ENCODE assay signal across 8 mouse cellular contexts in the genomic region with DNA sequence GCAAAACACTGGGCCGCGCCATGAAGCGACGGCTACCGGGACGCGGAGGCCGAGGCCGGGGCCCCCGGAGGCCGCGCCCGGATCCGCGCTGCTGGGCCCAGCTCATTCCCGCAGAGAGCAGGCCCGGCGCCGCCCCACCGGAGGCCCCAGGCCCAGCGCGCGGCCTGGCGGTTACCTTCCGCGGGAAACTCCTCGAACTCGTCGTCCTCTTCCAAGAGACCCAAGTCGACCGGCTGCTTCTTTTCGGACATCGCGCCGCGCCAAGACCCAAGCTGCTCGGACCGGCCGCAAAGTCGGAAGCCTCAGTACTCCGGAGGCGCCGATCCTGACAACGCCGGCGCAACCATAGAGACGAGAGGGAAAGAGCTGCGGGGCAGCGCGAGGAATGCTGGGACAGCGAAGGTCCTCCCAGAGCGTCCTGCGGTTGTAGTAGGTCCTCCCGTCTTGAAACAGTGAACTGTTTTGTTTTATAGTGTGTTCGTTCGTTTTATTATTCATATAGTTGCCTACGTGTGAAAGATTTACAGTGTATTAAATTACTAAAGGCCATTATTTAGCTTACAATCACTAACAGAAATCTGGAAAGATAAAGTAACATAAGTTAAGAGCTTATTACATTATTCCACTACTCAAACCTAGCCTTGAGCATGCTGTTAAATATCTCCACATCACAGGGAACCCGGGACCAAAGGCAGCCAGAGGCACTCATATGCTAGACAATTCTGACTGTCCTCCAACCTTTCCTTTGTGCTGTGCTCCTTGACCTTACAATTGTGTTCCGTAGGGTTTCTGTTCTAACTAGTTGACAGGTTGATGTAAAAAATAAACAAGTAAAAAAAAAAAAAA. TPM values are rescaled to one million over a fixed set of nuclear protein-coding genes. Genes with fewer than 3 reads are reported as not detected.
DNase-seq lines count a peak whose midpoint lies in the region; ATAC-seq and TF ChIP-seq lines count a peak whose summit lies in the region.

A gene (minus strand): TSS at position 360 of the 846 bp plus-strand sequence.

- WGBS in forebrain, embryonic 15.5 days = 1% methylated on average over 59 of the region's 59 CpGs
- 1% methylated on average over 59 of the region's 59 CpGs for WGBS in lung, adult 2 months

- peak; percentile 76; the same call in 1 of the 2 replicates for TF ChIP-seq POLR2A in lung, adult 2 months (IDR thresholded peaks at IDR 0.05; ENCODE audit: borderline replicate concordance, extremely low read depth, low read depth, low read length)

- peak within 1 kb of the TSS; percentile 61 for H3K4me2 ChIP-seq in forebrain, embryonic 15.5 days (replicated peaks)

- no peaks in the 10 kb centered on the region for H3K9me3 ChIP-seq in ES-E14 (ENCODE audit: control insufficient read depth, insufficient read depth, low read depth, low read length)
- no peaks in the 10 kb centered on the region for H3K9me3 ChIP-seq in forebrain, embryonic 15.5 days

- peak within 1 kb of the TSS; percentile 99 for H3K9ac ChIP-seq in ES-E14 (ENCODE audit: insufficient read depth, low read depth, low read length, poor library complexity, severe bottlenecking)
- peak within 1 kb of the TSS; percentile 99 for H3K9ac ChIP-seq in forebrain, embryonic 15.5 days (replicated peaks)

- intact Hi-C loops in heart, postnatal 25 days (cut with DNase I) = loop anchor here (5.0 kb wide), 1 partner anchor 379 kb away; a partner anchor contains a TSS

- H3K27ac ChIP-seq in ES-E14 (ENCODE audit: insufficient read depth, low read depth, low read length, poor library complexity, severe bottlenecking) = peak within 1 kb of the TSS; percentile 60; the same call in 1 of the 2 replicates
- peak within 1 kb of the TSS; percentile 89 for H3K27ac ChIP-seq in forebrain, embryonic 15.5 days (replicated peaks)

- no peaks in the 10 kb centered on the region for H3K4me1 ChIP-seq in ES-E14 (ENCODE audit: control insufficient read depth in 2 of 2, insufficient read depth in 2 of 2, low read length in 2 of 2, poor library complexity in 1 of 2)
- peaks cover 24% of the 10 kb centered on the region for H3K4me1 ChIP-seq in forebrain, embryonic 15.5 days
- peaks cover 14% of the 10 kb centered on the region; the same call in 1 of the 2 replicates for H3K4me1 ChIP-seq in lung, adult 2 months (ENCODE audit: control insufficient read depth, insufficient read depth, low read length)

- peak within 1 kb of the TSS; percentile 77 to 100 for H3K4me3 ChIP-seq in ES-E14 (ENCODE audit: insufficient read depth in 1 of 2, low read depth in 1 of 2, low read length in 2 of 2, poor library complexity in 1 of 2, severe bottlenecking in 1 of 2)
- H3K4me3 ChIP-seq in forebrain, embryonic 15.5 days = peak within 1 kb of the TSS; percentile 97
- H3K4me3 ChIP-seq in lung, adult 2 months (replicated peaks; ENCODE audit: extremely low read depth, low read depth, low read length) = peak within 1 kb of the TSS; percentile 99

- no peaks in the 10 kb centered on the region for H3K27me3 ChIP-seq in forebrain, embryonic 15.5 days

- ATAC-seq in forebrain, embryonic 15.5 days (replicated peaks) = peak; percentile 99
- peak; percentile 95 for ATAC-seq in neutrophil, adult 5-6 weeks (ENCODE audit: extremely low read depth, insufficient number of reproducible peaks, low FRiP score, poor library complexity, severe bottlenecking)

- DNase-seq in ES-E14 (ENCODE audit: low read depth, low spot score) = peak; percentile 77
- DNase-seq in cerebellum, adult 11-12 months = peak; percentile 85
- peak; percentile 71 for DNase-seq in heart, postnatal 25 days (ENCODE audit: low spot score)
- DNase-seq in layer of hippocampus, adult 18-20 months (ENCODE audit: low spot score in 2 of 2) = peak; percentile 85 to 95
- DNase-seq in lung, adult 2 months = peak; percentile 88
- peak; percentile 75 to 82 for DNase-seq in thymus, adult 18-20 months

- no peak for TF ChIP-seq CTCF in lung, adult 2 months (IDR thresholded peaks at IDR 0.05; ENCODE audit: insufficient read depth, low read length)

- H3K36me3 ChIP-seq in ES-E14 (ENCODE audit: control insufficient read depth, insufficient read depth, low read length, poor library complexity, severe bottlenecking) = no peaks in the 10 kb centered on the region
- 0 out of 2 replicates have a peak, but pooled peaks cover 3% of the 10 kb centered on the region for H3K36me3 ChIP-seq in forebrain, embryonic 15.5 days

- in situ Hi-C loops in ES-E14 (cut with MboI; ENCODE audit: low sequenced_read_pairs in 2 of 2, unreplicated experiment in 2 of 2) = no loop called here

TF ChIP-seq in ES-E14, 5 proteins besides CTCF, POLR2A, EP300 and RAD21:
- TF ChIP-seq MAFK (IDR thresholded peaks at IDR 0.05; ENCODE audit: insufficient read depth, low read depth, low read length) (no peak), HCFC1 (IDR thresholded peaks at IDR 0.05; ENCODE audit: borderline replicate concordance, insufficient read depth, low read length) (0 out of 2 replicates have a peak, but pooled peaks have one; percentile 41)

RNA-seq across cellular contexts. Expression of the gene that starts here (rescaled TPM):
- total RNA-seq in ES-E14 (2012; rRNA removed) = 147 and 151 TPM in 2 replicates
- polyA plus RNA-seq in forebrain, embryonic 15.5 days (2015; fragmentation: Nextera tagmentation; extraction: Ambion mirVana) = 203 and 221 TPM in 2 replicates
- total RNA-seq in heart, postnatal 25 days (2021) = 100 to 1,000 TPM in 1 of 2 experiments, 10 to 100 TPM in 1; 96.2 to 105 TPM
- 10 to 100 TPM; 41.8 to 43.4 TPM for total RNA-seq in layer of hippocampus, adult 18-20 months (2021)
- 19.0 and 26.7 TPM in 2 replicates for polyA plus RNA-seq in lung, adult 2 months (2012; rRNA removed)
- total RNA-seq in neutrophil, adult 5-6 weeks (2017) = 98.7 and 111 TPM in 2 replicates

Comparison
In these comparisons a context has a peak if more than half of its experiments do, and no peak if none do; other contexts are left out.
1. Peak in every context shown above with its lines: DNase-seq, ATAC-seq, H3K4me3 ChIP-seq and H3K27ac ChIP-seq.